Mouse (Mus musculus) cerebellum, adult (tissue): ENCODE results near the gene Lcn8.

ENCODE experiments used
- ATAC-seq: cut with Nextera tagmentation; 2 replicates; pipeline ENCODE4 v1.9.2; 2017; ENCODE audit warnings: mild to moderate bottlenecking, moderate library complexity, mixed read lengths; ENCODE audit not compliant: insufficient number of reproducible peaks, low FRiP score, low TSS enrichment

Gene Lcn8

DNA sequence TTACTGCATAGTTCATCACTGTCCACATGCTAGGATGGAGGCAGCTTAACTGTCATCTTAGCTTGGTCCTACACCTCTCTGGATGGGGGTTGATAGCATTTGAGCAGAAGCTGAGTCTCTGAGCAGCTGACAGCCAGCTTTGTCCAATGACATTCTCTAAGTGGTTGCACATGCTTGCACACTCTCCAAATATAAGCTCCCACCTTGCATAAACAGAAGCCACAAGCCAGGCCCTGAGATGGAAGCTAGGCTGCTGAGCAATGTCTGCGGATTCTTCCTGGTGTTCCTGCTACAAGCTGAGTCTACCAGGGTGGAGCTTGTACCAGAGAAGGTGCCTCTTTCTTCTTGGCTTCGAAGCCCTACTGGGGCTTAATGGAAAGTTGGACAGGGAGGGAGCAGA lies at the start of gene Lcn8:
Gene Lcn8, plus strand, starts transcription at position 219 of the 400 bp plus-strand sequence.
- ATAC-seq: no peak

GRCm38 (mm10) chr2:25607761-25608622 lies 44.9 kb upstream of the Lcn8 start, which contains the start of gene Rabl6:
Gene Rabl6 (minus strand): TSS chr2:25608521.
- peak; percentile 79; the same call in 1 of the 2 replicates for ATAC-seq

DNA sequence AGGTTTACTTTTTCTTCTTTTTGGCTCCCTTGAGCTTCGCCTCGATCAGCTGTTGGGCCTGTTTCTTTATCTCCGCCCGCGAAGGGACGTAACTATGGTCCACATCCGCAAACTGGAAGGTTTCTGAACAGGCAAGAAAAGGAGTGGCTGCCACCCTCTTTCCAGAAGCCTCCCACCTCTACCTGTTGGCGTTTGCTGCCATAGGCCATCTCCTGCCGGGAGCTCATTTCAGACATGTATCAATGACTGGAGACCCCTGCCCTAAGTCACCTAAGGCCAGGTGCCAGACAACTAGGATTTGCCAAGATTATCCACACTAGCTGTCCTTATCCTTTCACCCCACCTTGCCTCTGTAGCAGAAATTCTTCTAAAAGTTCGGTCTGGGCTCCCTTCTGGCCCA lies 44.2 kb upstream of the Lcn8 start:
- ATAC-seq: no peak

- ATAC-seq: no peak
These were observed 36.5 kb upstream of the Lcn8 start for GRCm38 (mm10) chr2:25616398-25616797.

- ATAC-seq: no peak
These were observed 35.3 kb upstream of the Lcn8 start, which contains the start of gene Ccdc183 for GRCm38 (mm10) chr2:25617578-25617977. Gene Ccdc183 (minus strand): TSS chr2:25617678.

GRCm38 (mm10) chr2:25620386-25620785 lies 32.5 kb upstream of the Lcn8 start:
- no peak for ATAC-seq

DNA sequence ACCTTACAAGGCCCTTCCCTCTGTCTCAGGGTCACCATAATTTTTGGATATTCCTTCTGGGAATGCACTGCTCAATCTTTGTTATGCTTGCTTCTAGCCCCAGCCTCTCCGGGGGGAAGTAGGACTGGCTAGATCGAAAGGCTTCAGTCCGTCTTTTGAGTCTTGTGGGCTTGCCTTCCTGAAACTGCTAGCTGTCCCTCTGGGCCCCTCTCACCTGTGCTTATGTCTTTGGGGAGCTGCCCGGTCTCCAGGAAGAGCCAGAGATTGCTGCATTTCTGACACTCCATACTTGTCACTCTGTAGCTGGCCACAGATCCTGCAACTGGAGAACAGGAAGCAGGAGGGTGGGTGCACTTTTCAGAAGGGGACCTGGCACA lies 32.1 kb upstream of the Lcn8 start:
- ATAC-seq: no peak

DNA sequence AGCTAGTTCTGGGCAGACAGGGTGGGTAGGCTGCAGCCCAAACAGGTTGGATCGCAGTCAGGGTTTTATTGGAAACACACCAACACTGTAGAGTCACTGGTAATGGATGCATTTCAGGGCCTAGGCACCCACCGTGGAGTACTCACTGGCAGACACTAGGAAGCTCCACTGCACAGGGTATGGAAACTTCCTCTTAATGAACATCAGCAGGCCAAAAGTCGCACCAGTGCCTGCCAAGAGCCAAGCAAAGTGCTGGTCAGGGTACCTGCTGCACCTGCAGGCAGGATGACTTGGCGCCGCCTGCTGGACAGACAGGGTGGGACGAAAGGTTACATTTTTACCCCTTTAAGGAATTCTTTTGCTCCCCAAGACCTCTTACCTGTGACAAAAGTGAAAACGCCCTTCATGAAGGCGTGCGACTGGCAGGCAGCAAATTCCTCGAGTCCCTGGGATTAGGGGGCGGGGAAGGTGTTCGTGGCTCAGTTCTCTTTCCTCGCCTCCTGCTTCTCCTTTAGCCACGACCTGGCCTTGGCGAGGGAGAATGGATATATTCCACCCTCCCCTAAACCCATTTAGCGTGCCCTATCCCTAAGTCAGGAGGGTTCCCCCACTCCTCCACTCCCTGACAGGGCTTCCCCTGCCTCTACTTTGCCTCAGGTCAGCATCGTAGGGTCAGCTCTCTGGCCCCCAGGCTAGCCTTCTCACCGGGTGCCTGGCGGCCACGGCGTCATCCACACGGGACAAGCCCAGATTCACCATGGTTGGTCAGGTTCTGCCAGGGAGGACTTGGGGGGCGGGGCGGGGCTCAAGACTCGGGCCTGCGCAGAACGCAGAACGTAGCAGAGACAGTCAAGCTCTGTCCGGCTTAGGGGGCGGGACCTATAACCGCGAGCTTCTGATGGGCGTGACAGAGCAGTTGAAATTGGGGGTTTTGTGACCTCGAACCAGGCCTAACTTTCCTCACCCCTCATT lies 31.4 kb upstream of the Lcn8 start, which contains the start of gene Tmem141:
Gene Tmem141, minus strand, starts transcription at position 777 of the 972 bp plus-strand sequence.
- peak; percentile 88 for ATAC-seq

DNA sequence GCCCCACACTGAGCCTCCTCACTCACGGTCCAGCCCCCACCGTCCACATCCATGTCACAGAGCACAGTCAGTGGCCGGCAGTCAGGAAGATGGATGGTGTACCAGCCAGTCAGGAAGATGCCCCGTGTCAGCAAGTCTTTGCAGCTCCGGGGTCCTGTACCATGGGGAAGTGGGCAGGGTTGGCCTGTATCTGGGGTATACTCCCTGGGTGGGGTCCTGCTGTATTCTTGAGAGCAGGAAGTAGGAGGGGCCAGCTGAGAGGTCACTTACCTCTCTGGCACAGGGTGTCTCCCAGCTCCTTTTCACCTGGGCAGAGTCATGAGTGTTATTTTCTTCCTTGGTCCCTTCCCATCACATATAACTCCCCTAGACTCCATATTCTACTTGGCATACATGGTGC lies 26.9 kb upstream of the Lcn8 start:
- no peak for ATAC-seq

GRCm38 (mm10) chr2:25627811-25628210 lies 25.1 kb upstream of the Lcn8 start, which contains the start of gene Fcna:
Gene Fcna (minus strand): TSS chr2:25628030.
- ATAC-seq: no peak

- ATAC-seq: no peak
These were observed 24.2 kb upstream of the Lcn8 start for GRCm38 (mm10) chr2:25628738-25629137.

DNA sequence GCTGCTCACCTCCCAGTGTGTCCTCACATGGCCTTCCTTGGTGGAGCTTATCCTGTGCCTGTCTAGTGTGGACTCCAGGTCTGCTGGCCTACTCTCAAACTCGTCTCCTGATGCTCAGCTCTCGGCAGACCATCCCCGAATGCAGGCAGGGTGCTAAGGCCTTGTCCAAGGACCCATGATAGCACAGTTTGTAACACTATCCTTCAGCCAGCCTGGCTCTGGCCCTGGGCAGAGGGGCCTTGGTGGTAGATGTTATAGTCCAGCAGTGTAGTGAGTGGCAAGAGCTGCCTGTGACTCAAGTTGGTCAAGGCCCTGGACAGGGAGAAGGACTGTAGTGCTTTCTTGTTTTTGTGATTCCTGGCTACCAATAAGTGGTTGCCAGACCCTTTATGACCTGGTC lies 19.3 kb upstream of the Lcn8 start:
- no peak for ATAC-seq

DNA sequence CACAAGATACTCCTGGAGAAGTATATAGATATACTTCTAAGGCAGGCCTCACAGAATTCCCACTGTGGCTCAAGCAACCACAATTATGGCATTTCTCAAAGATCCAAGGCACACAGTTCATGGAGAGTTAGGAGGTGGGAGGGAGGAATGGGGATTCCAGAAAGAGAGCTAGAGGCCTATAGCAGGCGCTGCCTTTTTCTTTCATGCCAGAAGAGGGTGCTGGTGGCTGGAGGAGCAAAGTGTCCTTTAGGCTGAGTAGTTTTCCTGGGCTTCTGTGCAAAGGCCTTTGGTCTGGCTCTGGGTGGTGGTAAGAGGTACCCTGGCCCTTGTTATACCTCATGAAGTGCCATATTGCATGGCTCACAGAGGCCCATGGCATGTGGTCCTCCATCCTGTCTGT lies 18.9 kb upstream of the Lcn8 start:
- no peak for ATAC-seq

DNA sequence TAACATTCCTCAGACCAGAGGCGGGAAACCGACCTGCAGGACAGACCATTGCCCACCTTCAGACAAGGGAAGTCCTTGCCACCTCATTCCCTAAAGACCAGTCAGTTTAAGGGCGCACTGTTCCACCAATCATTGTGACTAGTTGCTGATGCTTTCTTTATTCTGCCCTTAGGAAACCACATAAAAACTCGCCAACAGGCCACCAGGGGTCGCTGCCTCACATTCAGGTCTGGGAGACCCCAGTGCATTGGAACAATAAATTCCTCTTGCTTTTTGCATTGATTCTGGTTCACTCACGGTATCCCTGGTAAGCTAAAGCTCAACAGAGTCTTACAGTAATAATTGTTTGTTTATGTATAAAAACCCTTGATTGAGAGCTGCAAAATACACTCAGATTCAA lies 13.0 kb upstream of the Lcn8 start:
- ATAC-seq: no peak

- ATAC-seq: no peak
These were observed 1.6 kb downstream of the Lcn8 start for GRCm38 (mm10) chr2:25654502-25654901.

DNA sequence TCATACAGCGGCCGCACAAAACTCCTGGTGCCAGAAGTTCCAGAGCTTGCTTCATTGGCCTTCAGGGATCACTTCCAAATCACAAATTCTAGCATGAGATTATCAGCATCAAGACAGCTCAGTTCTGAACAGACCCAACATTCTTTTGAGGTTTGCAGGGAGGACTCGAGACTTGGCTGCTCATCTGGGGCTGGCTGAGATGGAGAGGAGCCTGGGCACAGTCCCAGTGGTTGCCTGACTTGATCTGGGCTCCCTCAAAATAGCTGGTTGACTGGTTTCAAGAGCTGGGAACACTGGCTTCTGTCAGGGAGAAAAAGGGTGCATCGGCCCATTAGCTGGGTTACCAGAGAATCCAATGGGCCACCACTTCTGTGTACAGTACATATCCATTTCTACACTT lies 3.8 kb downstream of the Lcn8 start:
- ATAC-seq: no peak

DNA sequence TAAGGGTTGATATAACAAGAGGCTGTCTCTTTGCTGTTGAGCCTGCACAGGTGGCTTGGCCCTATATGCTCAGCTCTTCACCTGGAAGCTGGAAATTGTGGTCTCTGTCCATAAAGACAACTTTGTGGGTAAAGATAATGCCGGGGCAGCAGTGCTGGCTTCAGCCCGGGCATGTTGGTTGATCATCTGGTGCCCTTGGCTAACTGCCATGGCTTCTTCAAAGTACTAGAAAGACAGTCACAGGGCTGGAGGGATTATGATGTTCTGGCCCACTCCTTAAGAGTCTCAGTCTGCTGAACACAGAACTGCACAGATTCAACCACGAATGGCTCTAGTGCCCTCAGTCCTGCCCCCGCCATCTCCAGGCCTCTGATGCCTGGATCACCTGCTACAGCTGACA lies 4.3 kb downstream of the Lcn8 start:
- ATAC-seq: no peak

GRCm38 (mm10) chr2:25657652-25658051 lies 4.7 kb downstream of the Lcn8 start, which contains the start of gene Lcn5:
Gene Lcn5 (plus strand): TSS chr2:25657952.
- no peak for ATAC-seq

DNA sequence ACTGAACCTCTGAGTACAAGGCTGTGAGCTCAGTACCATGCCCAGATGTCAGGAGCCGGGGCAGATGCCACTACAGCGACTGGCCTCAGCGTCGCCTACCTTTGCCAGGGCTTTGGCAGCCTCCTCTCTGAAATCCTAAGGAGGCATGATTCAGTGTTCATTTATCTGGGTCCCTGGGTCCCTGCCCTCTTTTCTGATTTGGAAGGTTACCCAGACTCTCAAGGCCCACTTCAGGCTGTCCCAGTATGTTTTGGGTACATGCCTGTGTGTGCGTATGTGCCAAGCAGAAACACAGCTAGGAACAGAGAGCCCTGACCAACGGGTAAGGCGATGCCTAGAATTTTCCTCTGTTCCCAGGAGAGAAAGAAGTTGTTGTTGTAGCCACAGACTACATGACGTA lies 7.4 kb downstream of the Lcn8 start:
- no peak for ATAC-seq

GRCm38 (mm10) chr2:25661245-25661970 lies 8.5 kb downstream of the Lcn8 start:
- no peak for ATAC-seq
